Mouse (Mus musculus) kidney, postnatal 0 days (tissue): Measurements from ENCODE around the gene Nol4l. TPM values are rescaled to one million over a fixed set of nuclear protein-coding genes. Genes with fewer than 3 reads are reported as not detected.

ENCODE experiments used
- ATAC-seq: fragments of 200-750 bp; cut with Nextera tagmentation; replicated peaks from 2 replicates; pipeline ENCODE4 v1.8.0; 2017; ENCODE audit warnings: low read depth, moderate number of reproducible peaks, moderate TSS enrichment, moderate library complexity; ENCODE audit not compliant: low FRiP score
- DNase-seq: peaks from one replicate; pipeline ENCODE4 v3.0.0-alpha.2; 2016; ENCODE audit warnings: low spot score
- H3K27ac ChIP-seq: fragments of 300-500 bp; sonication (generic); 2 replicates; pipeline ENCODE4 v1.5.1; 2014; ENCODE audit warnings: mild to moderate bottlenecking
- H3K27me3 ChIP-seq: fragments of 300-500 bp; sonication (generic); 2 replicates; pipeline ENCODE4 v1.6.1; 2014; ENCODE audit warnings: low read length, mixed read lengths; ENCODE audit not compliant: insufficient read depth
- H3K36me3 ChIP-seq: fragments of 300-500 bp; sonication (generic); 2 replicates; pipeline ENCODE4 v1.6.1; 2014; ENCODE audit warnings: low read length, mixed read lengths; ENCODE audit not compliant: insufficient read depth
- H3K4me1 ChIP-seq: fragments of 300-500 bp; sonication (generic); replicated peaks from 2 replicates; pipeline ENCODE4 v1.6.1; 2014; ENCODE audit warnings: antibody characterized with exemption, low read length, mixed read lengths; ENCODE audit not compliant: insufficient read depth
- H3K4me2 ChIP-seq: fragments of 300-500 bp; sonication (generic); 2 replicates; pipeline ENCODE4 v1.6.1; 2014; ENCODE audit warnings: mild to moderate bottlenecking, low read length, moderate library complexity, mixed read lengths
- H3K4me3 ChIP-seq: fragments of 300-500 bp; sonication (generic); replicated peaks from 2 replicates; pipeline ENCODE4 v1.5.1; 2014; ENCODE audit warnings: low read depth, low read length
- H3K9ac ChIP-seq: fragments of 300-500 bp; sonication (generic); 2 replicates; pipeline ENCODE4 v1.6.1; 2014; ENCODE audit warnings: low read depth, low read length
- H3K9me3 ChIP-seq: fragments of 300-500 bp; sonication (generic); replicated peaks from 2 replicates; pipeline ENCODE4 v1.6.1; 2016; ENCODE audit warnings: low read length, inconsistent platforms, mixed read lengths
- CTCF ChIP-seq: IDR thresholded peaks from 2 replicates; pipeline ENCODE4 v1.5.1; 2016; ENCODE audit warnings: antibody characterized with exemption, low read depth, mild to moderate bottlenecking, moderate library complexity
- WGBS: fragments of 180-500 bp; shearing (Covaris S2); extraction: QIAGEN DNeasy Blood & Tissue Kit; methylation state at CpG from one replicate; pipeline ENCODE4 v1.1.7; 2014; 5-methylcytosine and 5-hydroxymethylcytosine counted together
- polyA plus RNA-seq: library from polyadenylated mRNA; unstranded; fragments of >200 nt; fragmentation: Nextera tagmentation; extraction: Ambion mirVana; gene quantifications from 2 replicates; pipeline ENCODE4 v1.2.1, GENCODE M21; 2015

The Nol4l gene
- polyA plus RNA-seq, 1 experiment from 2014 or later = 9.6 TPM

GRCm38 (mm10) chr2:153425124-153425844, 104.5 kb downstream of the Nol4l start:
- no peaks in the 10 kb centered on the region for H3K27me3 ChIP-seq
- ATAC-seq (no peak), DNase-seq (no peak)
- H3K4me3 ChIP-seq = no peak overlapping the region
- 0 out of 2 replicates have a peak, but pooled peaks cover 2% of the 10 kb centered on the region for H3K36me3 ChIP-seq
- no peak overlapping the region for H3K4me2 ChIP-seq
- H3K9me3 ChIP-seq = no peaks in the 10 kb centered on the region
- 72% methylated on average over 4 of the region's 4 CpGs for WGBS
- H3K27ac ChIP-seq = peak overlapping the region; percentile 64
- H3K4me1 ChIP-seq = peaks cover 18% of the 10 kb centered on the region; the same call in 1 of the 2 replicates
- H3K9ac ChIP-seq = peak overlapping the region; percentile 32; the same call in 1 of the 2 replicates
- TF ChIP-seq CTCF = no peak

DNA sequence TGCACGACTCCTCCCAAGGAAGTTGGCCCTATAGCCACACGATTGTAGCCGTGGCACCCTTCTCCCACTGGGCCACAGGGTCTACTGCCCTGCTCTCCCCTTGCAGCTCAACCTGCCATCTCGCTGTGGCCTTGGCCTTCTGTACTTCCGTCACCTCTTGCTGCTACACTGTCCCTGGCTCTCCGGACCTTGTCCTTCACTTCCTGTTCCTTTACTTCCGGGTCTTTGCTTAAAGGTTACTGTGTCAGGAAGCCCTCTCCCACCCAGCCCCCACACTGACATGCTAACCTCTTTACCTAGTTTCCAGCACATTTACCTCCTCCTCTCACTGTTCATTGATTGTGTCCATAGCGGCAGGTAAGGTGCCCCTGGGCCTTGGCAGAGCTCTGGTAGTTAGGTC, 105.2 kb downstream of the Nol4l start:
- 61% methylated on average over 8 of the region's 8 CpGs for WGBS
- H3K27ac ChIP-seq = peak overlapping the region; percentile 64
- TF ChIP-seq CTCF = no peak
- H3K27me3 ChIP-seq = no peaks in the 10 kb centered on the region
- DNase-seq = no peak
- no peak overlapping the region for H3K4me2 ChIP-seq
- peak overlapping the region; percentile 32; the same call in 1 of the 2 replicates for H3K9ac ChIP-seq
- no peaks in the 10 kb centered on the region for H3K9me3 ChIP-seq
- no peak overlapping the region for H3K4me3 ChIP-seq
- peaks cover 18% of the 10 kb centered on the region; the same call in 1 of the 2 replicates for H3K4me1 ChIP-seq
- no peak for ATAC-seq
- peaks cover 8% of the 10 kb centered on the region; the same call in 1 of the 2 replicates for H3K36me3 ChIP-seq

DNA sequence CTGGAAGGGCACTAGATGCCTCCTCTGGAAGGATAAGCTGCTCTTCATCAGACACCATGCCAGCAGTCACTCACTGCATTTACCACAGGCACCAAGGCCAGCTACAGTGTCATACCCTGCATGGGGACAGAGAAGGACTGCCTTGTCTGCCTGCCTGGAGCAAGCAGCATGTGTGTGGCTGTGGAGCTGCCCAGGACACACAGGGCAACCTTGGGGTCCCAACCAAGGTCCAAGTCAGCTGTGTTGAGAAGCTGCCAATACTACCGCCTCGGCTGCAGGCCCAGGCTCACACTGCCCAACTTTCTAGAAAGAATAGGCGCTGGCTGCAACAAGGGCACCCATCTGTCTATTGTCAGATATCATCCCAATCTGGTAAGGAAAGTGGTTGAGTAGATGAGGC, 106.7 kb downstream of the Nol4l start:
- TF ChIP-seq CTCF = no peak
- H3K4me2 ChIP-seq = no peak overlapping the region
- no peak overlapping the region for H3K27ac ChIP-seq
- DNase-seq = no peak
- H3K27me3 ChIP-seq = no peaks in the 10 kb centered on the region
- ATAC-seq = no peak
- peaks cover 18% of the 10 kb centered on the region; the same call in 1 of the 2 replicates for H3K4me1 ChIP-seq
- no peak overlapping the region for H3K4me3 ChIP-seq
- WGBS = 71% methylated on average over 3 of the region's 3 CpGs
- H3K36me3 ChIP-seq = peaks cover 19% of the 10 kb centered on the region
- no peak overlapping the region for H3K9ac ChIP-seq
- no peaks in the 10 kb centered on the region for H3K9me3 ChIP-seq

DNA sequence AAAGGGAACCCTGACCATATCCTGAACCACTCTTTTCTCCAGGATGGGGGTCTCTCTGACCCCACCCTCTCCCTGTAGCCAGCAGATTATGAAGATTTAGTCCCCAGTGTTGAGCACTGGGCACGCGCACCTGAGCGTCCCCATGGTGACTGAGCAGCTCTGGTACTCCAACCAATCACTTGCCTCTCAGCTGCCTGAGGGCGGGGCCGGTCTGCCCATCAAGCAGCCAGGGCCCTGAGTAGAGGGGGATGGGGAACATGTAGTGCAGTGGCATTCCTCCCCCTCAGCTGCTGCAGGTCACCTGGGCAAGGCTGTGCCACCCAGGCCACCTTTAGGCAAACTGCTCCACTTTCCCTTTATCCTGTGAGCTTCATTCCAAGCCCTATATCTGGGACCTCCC, 107.7 kb downstream of the Nol4l start:
- H3K36me3 ChIP-seq = peaks cover 29% of the 10 kb centered on the region
- no peak overlapping the region for H3K27ac ChIP-seq
- TF ChIP-seq CTCF = no peak
- H3K4me3 ChIP-seq = no peak overlapping the region
- H3K9ac ChIP-seq = no peak overlapping the region
- H3K4me2 ChIP-seq = no peak overlapping the region
- DNase-seq (no peak), ATAC-seq (peak; percentile 51; the same call in 1 of the 2 replicates)
- H3K4me1 ChIP-seq = peaks cover 16% of the 10 kb centered on the region; the same call in 1 of the 2 replicates
- no peaks in the 10 kb centered on the region for H3K27me3 ChIP-seq
- no peaks in the 10 kb centered on the region for H3K9me3 ChIP-seq
- WGBS = 41% methylated on average over 5 of the region's 5 CpGs

DNA sequence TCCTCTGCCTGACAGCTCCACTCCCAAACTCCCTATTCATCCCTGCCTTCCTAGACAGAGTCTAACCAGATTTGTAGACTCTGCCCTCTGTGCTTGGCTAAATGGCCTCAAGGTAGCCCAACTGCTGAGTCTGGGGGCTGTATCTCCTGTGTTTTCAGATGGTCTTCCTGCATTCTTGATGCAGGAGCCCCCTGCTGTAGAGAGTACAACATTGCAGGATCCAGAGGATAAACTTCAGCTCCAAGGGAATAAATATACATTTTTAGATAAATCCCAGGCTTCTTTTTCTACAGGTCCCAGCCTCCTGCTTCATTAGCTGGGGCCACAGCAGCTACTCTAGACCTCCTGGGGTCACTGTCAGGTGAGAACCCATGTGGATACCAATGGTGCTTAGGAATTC, 108.5 kb downstream of the Nol4l start:
- no peak overlapping the region for H3K9ac ChIP-seq

DNA sequence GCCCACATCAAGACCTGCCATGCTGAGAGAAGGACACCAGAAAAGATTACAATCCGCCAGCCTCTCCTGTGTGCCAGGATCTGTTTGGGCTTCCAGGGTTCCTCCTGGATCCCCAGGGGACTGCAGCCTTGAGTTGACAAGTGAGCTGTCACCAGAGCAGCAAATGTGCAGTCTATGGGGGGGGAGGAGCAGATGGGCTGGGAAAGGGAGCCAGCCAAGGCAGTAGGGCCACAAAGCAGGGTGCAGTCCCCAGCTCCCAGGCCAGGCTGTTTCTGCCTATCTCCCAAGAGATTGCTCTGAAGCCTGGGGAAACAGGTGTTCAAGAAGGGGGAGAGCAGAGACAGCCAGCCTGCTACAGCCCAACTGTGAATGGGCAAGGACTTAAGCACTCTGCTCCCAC, 111.4 kb downstream of the Nol4l start:
- Histone ChIP-seq H3K4me3 (no peak overlapping the region), H3K4me1 (0 out of 2 replicates have a peak, but pooled peaks cover 3% of the 10 kb centered on the region), H3K9me3 (no peaks in the 10 kb centered on the region), H3K27ac (no peak overlapping the region), H3K9ac (no peak overlapping the region), H3K27me3 (no peaks in the 10 kb centered on the region), H3K36me3 (peaks cover 45% of the 10 kb centered on the region), H3K4me2 (no peak overlapping the region)
- DNase-seq (no peak), ATAC-seq (no peak)
- 92% methylated on average over 1 of the region's 1 CpGs for WGBS
- TF ChIP-seq CTCF = no peak

More for the DNA sequence above, 108.5 kb downstream of the Nol4l start:
- H3K9me3 ChIP-seq = no peaks in the 10 kb centered on the region
- H3K4me2 ChIP-seq = no peak overlapping the region
- H3K4me3 ChIP-seq = no peak overlapping the region
- no peaks in the 10 kb centered on the region for H3K27me3 ChIP-seq
- ATAC-seq (no peak), DNase-seq (no peak)
- TF ChIP-seq CTCF = peak; percentile 63
- H3K27ac ChIP-seq = no peak overlapping the region
- H3K36me3 ChIP-seq = peaks cover 37% of the 10 kb centered on the region
- H3K4me1 ChIP-seq = peaks cover 14% of the 10 kb centered on the region; the same call in 1 of the 2 replicates

DNA sequence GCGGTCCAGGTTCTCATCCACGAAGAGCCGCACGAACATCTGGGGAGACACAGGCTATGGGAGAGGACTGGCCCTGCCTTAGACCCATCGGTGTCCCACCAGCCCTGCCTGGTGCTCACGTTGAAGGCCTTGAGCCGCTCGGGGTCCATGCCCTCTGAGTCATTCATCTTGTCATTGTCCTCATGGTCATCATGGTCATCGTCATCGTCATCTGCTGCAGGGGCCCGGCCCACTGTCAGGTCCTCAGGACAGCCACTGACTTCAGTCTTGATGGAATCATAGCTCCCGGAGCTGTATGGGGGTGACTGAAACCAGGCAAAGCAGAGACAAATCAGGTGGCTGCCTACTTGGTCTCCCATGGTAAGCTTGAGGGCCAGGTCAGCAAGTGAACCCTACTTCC, 111.9 kb downstream of the Nol4l start:
- no peak for TF ChIP-seq CTCF
- peaks cover 48% of the 10 kb centered on the region for H3K36me3 ChIP-seq
- WGBS = 95% methylated on average over 12 of the region's 12 CpGs

More for the DNA sequence above, 111.9 kb downstream of the Nol4l start:
- no peaks in the 10 kb centered on the region for H3K4me1 ChIP-seq
- no peak overlapping the region for H3K4me3 ChIP-seq
- no peak for ATAC-seq
- DNase-seq = no peak
- no peak overlapping the region for H3K4me2 ChIP-seq
- no peaks in the 10 kb centered on the region for H3K9me3 ChIP-seq
- no peak overlapping the region for H3K9ac ChIP-seq
- H3K27me3 ChIP-seq = no peaks in the 10 kb centered on the region
- H3K27ac ChIP-seq = no peak overlapping the region
